Mouse (Mus musculus): ENCODE data around the gene Nell1. TPM values are rescaled to one million over a fixed set of nuclear protein-coding genes. Genes with fewer than 3 reads are reported as not detected.

The Nell1 gene
- polyA plus RNA-seq, 1 experiment from 2014 or later: 30.2 TPM

DNA sequence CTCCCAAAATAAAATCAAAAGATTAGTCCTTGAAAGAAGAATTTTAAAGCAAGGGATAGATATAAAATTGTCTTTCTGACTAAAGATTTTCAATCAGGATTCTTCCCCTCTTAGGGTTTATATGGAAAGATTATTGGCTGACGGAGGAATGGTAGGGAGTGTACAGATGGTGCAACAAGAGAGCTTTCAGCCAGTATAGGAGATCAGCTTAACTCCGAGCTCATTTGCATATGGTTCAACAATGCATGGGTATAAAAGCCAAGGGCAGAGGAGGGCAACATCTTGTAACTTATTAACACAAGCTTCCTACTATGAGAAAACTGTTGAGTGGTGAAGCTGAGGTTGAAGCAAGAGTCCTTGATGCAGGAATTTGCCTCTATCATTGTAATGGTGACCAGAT is 658.5 kb downstream of the Nell1 start:
- no peak overlapping the region for H3K9ac ChIP-seq
- no peak overlapping the region for H3K27ac ChIP-seq
- ATAC-seq (replicated peaks): no peak
- H3K4me3 ChIP-seq: no peak overlapping the region
- H3K27me3 ChIP-seq (replicated peaks): no peaks in the 10 kb centered on the region
- H3K36me3 ChIP-seq (replicated peaks): no peaks in the 10 kb centered on the region
- 45% methylated on average over 2 of the region's 2 CpGs for WGBS
- no peak overlapping the region for H3K4me2 ChIP-seq
- H3K9me3 ChIP-seq: no peaks in the 10 kb centered on the region
- no peaks in the 10 kb centered on the region for H3K4me1 ChIP-seq

DNA sequence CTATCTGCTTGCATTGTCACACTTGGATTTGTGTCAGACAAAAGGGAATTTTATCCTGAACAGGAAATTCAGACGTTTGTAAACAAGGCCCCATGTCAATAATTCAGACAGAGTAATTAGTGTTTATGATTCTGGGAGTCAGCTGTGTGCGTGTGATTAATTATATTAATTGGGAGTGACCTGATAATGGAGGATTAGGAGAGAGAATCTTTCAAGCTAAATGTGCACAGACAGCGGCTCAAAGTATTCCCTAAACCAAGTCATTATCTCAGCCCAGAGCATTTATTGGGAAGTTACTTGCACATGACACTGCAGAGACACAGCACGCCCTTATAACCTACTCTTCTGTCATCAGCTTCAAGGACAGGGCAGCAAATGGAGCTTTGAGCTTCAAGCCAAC is 697.6 kb downstream of the Nell1 start:
- H3K4me3 ChIP-seq: no peak overlapping the region
- no peaks in the 10 kb centered on the region for H3K36me3 ChIP-seq (replicated peaks)
- ATAC-seq (replicated peaks): no peak
- no peaks in the 10 kb centered on the region for H3K27me3 ChIP-seq (replicated peaks)
- WGBS: 67% methylated on average over 4 of the region's 4 CpGs
- H3K4me1 ChIP-seq: no peaks in the 10 kb centered on the region
- H3K9ac ChIP-seq: no peak overlapping the region
- no peak overlapping the region for H3K27ac ChIP-seq
- H3K9me3 ChIP-seq: no peaks in the 10 kb centered on the region
- H3K4me2 ChIP-seq: no peak overlapping the region

DNA sequence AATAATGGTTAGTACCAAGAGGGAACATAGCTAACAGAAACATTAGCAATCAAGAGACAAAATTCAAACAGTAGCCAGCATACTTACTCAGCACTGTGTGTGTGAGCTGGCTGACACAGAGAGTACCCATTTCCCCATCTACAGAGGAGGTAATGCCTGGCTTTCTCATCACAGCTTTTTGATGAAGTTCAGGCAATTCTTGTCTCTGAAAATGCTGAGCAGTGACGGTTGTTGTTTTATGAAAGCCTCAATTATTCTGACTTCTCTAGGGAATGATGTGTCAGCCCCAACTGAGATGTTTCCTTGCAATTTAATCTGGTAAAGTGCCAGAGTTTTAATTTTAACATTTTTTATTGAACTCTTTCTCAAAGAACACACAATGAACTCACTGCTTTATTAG is 700.8 kb downstream of the Nell1 start:
- H3K9me3 ChIP-seq: no peaks in the 10 kb centered on the region
- no peaks in the 10 kb centered on the region for H3K27me3 ChIP-seq (replicated peaks)
- no peak overlapping the region for H3K27ac ChIP-seq
- ATAC-seq (replicated peaks): no peak
- no peak overlapping the region for H3K4me3 ChIP-seq
- no peaks in the 10 kb centered on the region for H3K4me1 ChIP-seq
- no peaks in the 10 kb centered on the region for H3K36me3 ChIP-seq (replicated peaks)
- no peak overlapping the region for H3K4me2 ChIP-seq
- 68% methylated on average over 1 of the region's 1 CpGs for WGBS
- no peak overlapping the region for H3K9ac ChIP-seq

DNA sequence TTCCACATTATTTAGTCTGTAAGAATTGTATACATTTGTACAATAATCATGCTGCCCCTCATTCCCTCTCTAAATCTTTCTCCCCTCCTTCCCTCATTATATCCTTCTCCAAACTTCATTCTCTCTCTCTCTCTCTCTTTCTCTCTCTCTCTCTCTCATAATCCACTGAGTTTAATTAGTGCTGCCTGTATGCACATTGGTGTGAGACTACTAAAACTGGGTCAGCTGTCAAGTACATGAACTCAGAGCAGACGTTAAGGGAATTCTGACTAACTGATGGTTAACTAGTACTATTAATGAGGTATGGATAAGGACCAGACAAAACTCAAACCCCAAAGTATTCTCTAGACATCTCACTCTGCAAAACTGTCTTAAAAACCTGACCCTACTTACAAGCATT is 702.8 kb downstream of the Nell1 start:
- Histone ChIP-seq H3K4me3 (no peak overlapping the region), H3K4me2 (no peak overlapping the region), H3K27ac (no peak overlapping the region), H3K27me3 (replicated peaks) (no peaks in the 10 kb centered on the region), H3K36me3 (replicated peaks) (no peaks in the 10 kb centered on the region), H3K4me1 (no peaks in the 10 kb centered on the region), H3K9me3 (no peaks in the 10 kb centered on the region), H3K9ac (no peak overlapping the region)
- 73% methylated on average over 1 of the region's 1 CpGs for WGBS
- no peak for ATAC-seq (replicated peaks)

DNA sequence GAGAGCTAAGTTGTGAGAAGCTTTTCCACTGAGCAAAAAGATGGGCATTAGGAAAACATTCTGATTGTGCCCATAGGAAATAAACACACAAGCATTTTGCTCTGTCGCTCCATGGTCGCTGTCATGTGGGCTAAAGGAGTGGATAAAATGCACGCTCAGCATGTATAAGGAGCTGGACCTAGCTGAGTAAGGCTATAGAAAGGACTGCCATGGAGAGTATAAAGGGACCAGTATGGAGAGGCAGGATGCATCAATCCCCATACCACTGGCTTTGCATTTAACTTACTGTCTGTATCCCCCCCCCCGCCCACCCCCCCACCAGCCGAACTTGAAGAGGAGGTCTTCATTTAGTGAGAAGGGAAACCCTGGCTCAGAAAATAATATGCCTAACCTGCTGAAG is 711.7 kb downstream of the Nell1 start:
- Histone ChIP-seq H3K36me3 (replicated peaks) (no peaks in the 10 kb centered on the region), H3K4me3 (no peak overlapping the region), H3K9ac (no peak overlapping the region), H3K4me2 (no peak overlapping the region), H3K9me3 (no peaks in the 10 kb centered on the region), H3K27me3 (replicated peaks) (no peaks in the 10 kb centered on the region), H3K4me1 (no peaks in the 10 kb centered on the region), H3K27ac (no peak overlapping the region)
- WGBS: 78% methylated on average over 5 of the region's 5 CpGs
- 0 out of 2 replicates have a peak, but pooled peaks have one; percentile 50 for ATAC-seq (replicated peaks)

- WGBS: 35% methylated on average over 3 of the region's 3 CpGs
- no peak overlapping the region for H3K4me2 ChIP-seq
- ATAC-seq (replicated peaks): no peak
Measured at GRCm38 (mm10) chr7:50725166-50725565, 750.5 kb downstream of the Nell1 start.

GRCm38 (mm10) chr7:50730951-50731350 is 756.3 kb downstream of the Nell1 start:
- WGBS: 63% methylated on average over 4 of the region's 4 CpGs
- Histone ChIP-seq H3K9me3 (no peaks in the 10 kb centered on the region), H3K4me1 (no peaks in the 10 kb centered on the region), H3K9ac (no peak overlapping the region), H3K27me3 (replicated peaks) (no peaks in the 10 kb centered on the region), H3K4me3 (no peak overlapping the region), H3K27ac (no peak overlapping the region), H3K4me2 (no peak overlapping the region), H3K36me3 (replicated peaks) (no peaks in the 10 kb centered on the region)
- no peak for ATAC-seq (replicated peaks)

More at GRCm38 (mm10) chr7:50725166-50725565, 750.5 kb downstream of the Nell1 start:
- H3K4me1 ChIP-seq: no peaks in the 10 kb centered on the region
- H3K36me3 ChIP-seq (replicated peaks): no peaks in the 10 kb centered on the region
- H3K9me3 ChIP-seq: no peaks in the 10 kb centered on the region
- H3K9ac ChIP-seq: no peak overlapping the region
- no peaks in the 10 kb centered on the region for H3K27me3 ChIP-seq (replicated peaks)
- no peak overlapping the region for H3K27ac ChIP-seq
- no peak overlapping the region for H3K4me3 ChIP-seq

DNA sequence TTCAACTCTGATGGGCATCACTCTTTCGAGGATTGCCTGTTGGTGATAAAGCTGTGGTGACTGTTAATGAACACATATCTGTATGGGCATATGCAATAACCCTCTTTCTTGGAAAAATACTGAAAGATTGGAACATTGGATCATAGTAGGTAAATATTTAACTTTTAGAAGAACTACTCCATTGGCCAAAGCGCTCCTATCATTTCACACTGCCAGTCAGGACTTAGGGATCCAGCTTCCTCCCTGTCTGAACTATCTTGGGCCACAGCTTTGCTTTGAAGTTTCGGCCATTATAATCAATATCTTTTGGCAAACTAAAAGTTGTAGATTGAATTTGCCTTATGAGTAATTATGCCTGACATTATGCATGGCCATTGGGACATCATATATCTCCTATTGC is 780.9 kb downstream of the Nell1 start:
- no peak for ATAC-seq (replicated peaks)
- Histone ChIP-seq H3K27me3 (replicated peaks) (no peaks in the 10 kb centered on the region), H3K4me2 (no peak overlapping the region), H3K4me3 (no peak overlapping the region), H3K27ac (no peak overlapping the region), H3K9ac (no peak overlapping the region), H3K4me1 (no peaks in the 10 kb centered on the region), H3K36me3 (replicated peaks) (no peaks in the 10 kb centered on the region), H3K9me3 (no peaks in the 10 kb centered on the region)
- WGBS: 87% methylated on average over 3 of the region's 3 CpGs

DNA sequence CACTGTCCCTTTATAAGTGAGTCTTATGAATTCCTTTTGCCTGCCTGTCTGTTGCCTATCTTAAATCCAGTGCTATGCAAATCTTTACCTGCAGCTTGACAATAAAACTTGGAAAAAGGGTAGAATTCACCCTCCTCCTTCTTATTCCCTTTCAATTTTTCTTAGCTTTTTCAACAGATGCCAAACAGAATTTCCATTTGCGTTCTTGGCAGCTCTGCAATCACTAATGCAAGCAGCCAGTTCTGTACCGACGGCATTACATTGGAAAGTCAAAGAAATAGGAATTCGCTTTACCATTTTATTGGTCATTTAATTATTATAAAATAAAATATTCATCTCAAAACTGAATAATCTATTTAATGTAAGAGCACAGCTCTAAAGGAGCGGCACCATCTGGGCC is 781.7 kb downstream of the Nell1 start:
- no peak for ATAC-seq (replicated peaks)
- Histone ChIP-seq H3K4me3 (no peak overlapping the region), H3K9me3 (no peaks in the 10 kb centered on the region), H3K36me3 (replicated peaks) (no peaks in the 10 kb centered on the region), H3K27me3 (replicated peaks) (no peaks in the 10 kb centered on the region), H3K9ac (no peak overlapping the region), H3K27ac (no peak overlapping the region), H3K4me2 (no peak overlapping the region), H3K4me1 (no peaks in the 10 kb centered on the region)
- 51% methylated on average over 5 of the region's 5 CpGs for WGBS

DNA sequence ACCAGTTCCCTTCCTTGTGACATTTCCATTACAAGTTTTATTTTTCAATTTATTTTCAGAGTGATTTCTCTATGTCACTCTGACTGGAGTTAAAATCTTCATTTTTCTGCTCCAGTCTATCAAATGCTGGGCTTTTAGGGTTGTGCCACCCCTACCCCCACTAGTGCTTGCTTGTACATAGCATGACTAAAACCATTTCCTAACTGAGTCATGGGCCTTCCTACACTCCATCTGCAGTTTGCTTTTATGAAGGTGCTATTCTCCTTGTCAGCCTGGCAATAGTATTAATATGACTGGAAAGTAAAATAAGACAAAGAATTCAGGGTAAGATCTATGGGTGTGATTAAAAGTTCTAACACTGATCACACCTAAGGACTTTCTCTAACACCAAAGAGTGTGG is 798.9 kb downstream of the Nell1 start:
- ATAC-seq (replicated peaks): no peak
- Histone ChIP-seq H3K36me3 (replicated peaks) (no peaks in the 10 kb centered on the region), H3K9me3 (no peaks in the 10 kb centered on the region), H3K9ac (no peak overlapping the region), H3K27ac (no peak overlapping the region), H3K27me3 (replicated peaks) (no peaks in the 10 kb centered on the region), H3K4me3 (no peak overlapping the region), H3K4me1 (no peaks in the 10 kb centered on the region), H3K4me2 (no peak overlapping the region)

DNA sequence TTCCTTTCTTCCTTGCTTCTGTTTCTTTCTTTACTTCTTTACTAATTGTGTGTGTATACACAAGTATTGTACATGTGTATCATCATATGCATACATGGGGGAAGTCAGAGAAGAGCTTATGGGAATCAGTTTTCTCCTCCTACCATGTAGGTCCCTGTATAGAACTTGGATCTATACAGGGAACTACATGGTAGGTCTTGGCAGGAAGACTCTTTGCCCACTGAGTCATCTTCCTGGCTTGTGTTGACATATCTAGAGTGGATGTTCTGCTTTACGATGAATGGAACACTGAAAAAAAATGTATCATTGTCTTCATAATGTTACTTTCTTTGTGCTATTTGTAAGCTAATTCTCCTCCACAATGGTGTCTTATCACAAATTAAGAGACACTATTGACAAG is 806.4 kb downstream of the Nell1 start:
- Histone ChIP-seq H3K27ac (no peak overlapping the region), H3K9me3 (no peaks in the 10 kb centered on the region), H3K4me1 (no peaks in the 10 kb centered on the region), H3K27me3 (replicated peaks) (no peaks in the 10 kb centered on the region), H3K9ac (no peak overlapping the region), H3K36me3 (replicated peaks) (no peaks in the 10 kb centered on the region), H3K4me3 (no peak overlapping the region), H3K4me2 (no peak overlapping the region)
- WGBS: 90% methylated on average over 1 of the region's 1 CpGs
- ATAC-seq (replicated peaks): no peak

GRCm38 (mm10) chr7:50783652-50784051 is 809.0 kb downstream of the Nell1 start:
- WGBS: 71% methylated on average over 1 of the region's 1 CpGs
- Histone ChIP-seq H3K4me3 (no peak overlapping the region), H3K4me1 (no peaks in the 10 kb centered on the region), H3K9ac (no peak overlapping the region), H3K36me3 (replicated peaks) (no peaks in the 10 kb centered on the region), H3K27ac (no peak overlapping the region), H3K27me3 (replicated peaks) (no peaks in the 10 kb centered on the region), H3K4me2 (no peak overlapping the region), H3K9me3 (no peaks in the 10 kb centered on the region)
- no peak for ATAC-seq (replicated peaks)

DNA sequence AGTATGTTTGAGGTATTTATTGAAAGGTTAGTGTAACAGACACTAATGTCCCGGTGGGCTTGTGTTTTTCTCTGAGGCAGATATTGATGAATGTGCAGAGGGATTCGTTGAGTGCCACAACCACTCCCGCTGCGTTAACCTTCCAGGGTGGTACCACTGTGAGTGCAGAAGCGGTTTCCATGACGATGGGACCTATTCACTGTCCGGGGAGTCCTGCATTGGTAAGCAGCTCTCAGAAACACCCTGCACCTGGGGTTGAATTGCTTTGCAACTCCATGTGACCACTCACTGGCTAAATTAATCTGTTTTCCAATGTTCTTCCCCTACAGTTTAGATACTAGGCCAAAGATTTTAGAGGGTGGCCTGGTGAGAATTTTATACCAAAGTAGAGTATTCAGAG is 851.5 kb downstream of the Nell1 start:
- Histone ChIP-seq H3K27ac (no peak overlapping the region), H3K4me1 (peaks cover 6% of the 10 kb centered on the region), H3K4me2 (no peak overlapping the region), H3K9ac (no peak overlapping the region), H3K27me3 (replicated peaks) (no peaks in the 10 kb centered on the region), H3K4me3 (no peak overlapping the region), H3K36me3 (replicated peaks) (no peaks in the 10 kb centered on the region), H3K9me3 (no peaks in the 10 kb centered on the region)
- WGBS: 7% methylated on average over 7 of the region's 7 CpGs
- peak; percentile 77 for ATAC-seq (replicated peaks)

DNA sequence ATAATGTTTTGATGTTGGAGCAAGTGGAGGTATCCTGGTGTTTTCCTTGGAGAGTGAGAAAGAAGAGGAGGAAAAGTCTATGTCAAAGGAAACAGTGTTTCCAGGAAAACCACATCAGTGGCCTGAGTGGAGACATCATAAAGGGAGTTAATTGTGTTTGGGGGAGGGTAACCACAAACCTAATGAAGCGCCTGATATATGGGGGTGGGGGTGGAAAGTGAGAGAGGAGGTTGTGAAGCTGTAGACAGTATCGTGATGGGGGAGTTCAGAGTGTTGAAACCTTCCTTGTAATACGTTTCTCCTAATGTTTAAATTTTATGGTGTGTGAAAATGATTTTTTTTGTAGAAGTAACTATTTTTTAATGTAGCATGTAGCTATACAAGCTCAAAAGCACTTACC is 858.1 kb downstream of the Nell1 start:
- Histone ChIP-seq H3K4me3 (no peak overlapping the region), H3K36me3 (replicated peaks) (no peaks in the 10 kb centered on the region), H3K4me1 (peaks cover 7% of the 10 kb centered on the region; the same call in 1 of the 2 replicates), H3K27ac (0 out of 2 replicates have a peak overlapping the region, but pooled peaks have one; percentile 20), H3K9me3 (no peaks in the 10 kb centered on the region), H3K4me2 (no peak overlapping the region; the same call in 1 of the 2 replicates), H3K27me3 (replicated peaks) (no peaks in the 10 kb centered on the region), H3K9ac (no peak overlapping the region)
- 86% methylated on average over 3 of the region's 3 CpGs for WGBS
- ATAC-seq (replicated peaks): no peak

Measured in midbrain, embryonic 15.5 days (tissue).